Mouse (Mus musculus): Measurements from ENCODE around the gene Tst. TPM values are rescaled to one million over a fixed set of nuclear protein-coding genes. Genes with fewer than 3 reads are reported as not detected.

The Tst gene
- polyA plus RNA-seq, 1 experiment from 2014 or later, result 51.9 TPM

DNA sequence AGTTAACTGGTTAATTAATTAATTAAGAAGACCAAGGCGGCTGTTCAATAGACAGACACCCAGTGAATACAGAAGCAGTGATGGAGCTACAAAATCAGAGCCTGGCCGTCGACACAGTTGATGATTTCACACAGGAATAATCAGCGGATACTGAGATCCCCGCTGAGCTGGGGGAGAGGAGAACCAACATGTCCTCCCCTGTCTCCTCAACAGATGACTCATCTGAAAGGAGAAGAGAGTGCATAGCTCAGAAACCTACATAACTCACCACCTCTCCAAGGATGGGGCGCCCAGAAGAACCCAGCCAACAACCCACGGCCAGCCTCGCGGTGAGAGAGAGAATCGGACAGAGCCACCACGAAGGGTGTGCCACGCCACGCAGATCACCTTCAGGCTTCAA is 14.7 kb upstream of the Tst start:
- no peak for ATAC-seq (ENCODE audit: insufficient read depth)
- Histone ChIP-seq H3K4me1 (ENCODE audit: insufficient read depth) (peaks cover 4% of the 10 kb centered on the region; the same call in 1 of the 2 replicates), H3K36me3 (ENCODE audit: insufficient read depth) (no peaks in the 10 kb centered on the region), H3K9me3 (ENCODE audit: low read depth, low read length) (no peaks in the 10 kb centered on the region), H3K4me3 (ENCODE audit: low read depth, low read length) (no peak overlapping the region), H3K4me2 (no peak overlapping the region), H3K27ac (ENCODE audit: low read depth) (no peak overlapping the region), H3K9ac (no peak overlapping the region), H3K27me3 (ENCODE audit: insufficient read depth, low read length) (no peaks in the 10 kb centered on the region)
- WGBS, result 81% methylated on average over 13 of the region's 13 CpGs
- no peak for TF ChIP-seq CTCF (IDR thresholded peaks at IDR 0.05; ENCODE audit: low read depth)
- no peak for DNase-seq

DNA sequence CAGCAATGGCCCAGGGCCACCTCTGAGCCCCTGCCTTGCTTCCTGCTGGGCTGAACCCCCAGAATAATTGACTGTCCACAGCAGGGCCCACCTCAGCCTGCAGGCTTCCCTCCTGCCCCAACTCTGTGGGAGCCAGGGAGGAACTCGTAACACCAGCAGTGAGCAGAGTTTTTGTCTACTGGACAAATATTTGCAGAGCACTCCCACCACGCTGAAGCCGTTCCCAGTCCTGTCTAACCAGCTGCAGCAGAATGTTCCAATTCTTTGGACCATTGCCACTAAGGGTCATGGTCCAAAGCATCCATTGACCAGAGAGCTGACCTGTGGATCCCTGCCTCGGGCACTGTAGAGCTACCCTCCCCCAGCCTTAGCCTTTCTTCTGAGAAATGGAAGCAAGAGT is 11.2 kb upstream of the Tst start:
- H3K27me3 ChIP-seq (ENCODE audit: insufficient read depth, low read length), result no peaks in the 10 kb centered on the region
- H3K9ac ChIP-seq, result peak overlapping the region; percentile 25; the same call in 1 of the 2 replicates
- H3K4me2 ChIP-seq, result peak overlapping the region; percentile 28; the same call in 1 of the 2 replicates
- H3K36me3 ChIP-seq (ENCODE audit: insufficient read depth), result 0 out of 2 replicates have a peak, but pooled peaks cover 8% of the 10 kb centered on the region
- peak overlapping the region; percentile 85 for H3K27ac ChIP-seq (ENCODE audit: low read depth)
- peak; percentile 67 for DNase-seq
- ATAC-seq (ENCODE audit: insufficient read depth), result peak; percentile 33; the same call in 1 of the 2 replicates
- H3K9me3 ChIP-seq (ENCODE audit: low read depth, low read length), result no peaks in the 10 kb centered on the region
- H3K4me1 ChIP-seq (ENCODE audit: insufficient read depth), result peaks cover 4% of the 10 kb centered on the region; the same call in 1 of the 2 replicates
- no peak overlapping the region for H3K4me3 ChIP-seq (ENCODE audit: low read depth, low read length)
- 18% methylated on average over 4 of the region's 4 CpGs for WGBS
- no peak for TF ChIP-seq CTCF (IDR thresholded peaks at IDR 0.05; ENCODE audit: low read depth)

DNA sequence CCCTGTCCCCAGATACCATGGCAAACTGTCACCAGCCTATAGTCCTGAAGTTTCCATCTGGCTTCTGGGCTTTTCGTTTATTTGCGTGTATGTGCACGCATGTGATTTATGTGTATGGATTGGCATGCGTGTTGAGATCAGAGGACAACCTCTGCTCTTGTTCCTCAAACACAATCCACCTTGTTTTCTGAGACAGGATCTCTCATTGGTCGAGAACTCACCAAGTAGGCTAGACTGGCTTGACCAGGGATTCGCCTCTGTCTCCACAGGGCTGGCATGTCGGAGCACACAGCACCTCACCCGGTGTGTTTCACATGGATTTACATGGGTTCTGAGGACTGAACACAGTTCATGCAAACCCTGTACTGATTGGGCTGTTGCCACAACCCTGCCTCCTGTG is 8.4 kb upstream of the Tst start:
- DNase-seq, result no peak
- Histone ChIP-seq H3K4me1 (ENCODE audit: insufficient read depth) (peaks cover 13% of the 10 kb centered on the region), H3K27me3 (ENCODE audit: insufficient read depth, low read length) (peaks cover 18% of the 10 kb centered on the region), H3K9me3 (ENCODE audit: low read depth, low read length) (no peaks in the 10 kb centered on the region), H3K4me2 (no peak overlapping the region), H3K36me3 (ENCODE audit: insufficient read depth) (peaks cover 13% of the 10 kb centered on the region; the same call in 1 of the 2 replicates), H3K27ac (ENCODE audit: low read depth) (no peak overlapping the region), H3K9ac (no peak overlapping the region), H3K4me3 (ENCODE audit: low read depth, low read length) (no peak overlapping the region)
- WGBS, result 85% methylated on average over 8 of the region's 8 CpGs
- ATAC-seq (ENCODE audit: insufficient read depth), result no peak
- TF ChIP-seq CTCF (IDR thresholded peaks at IDR 0.05; ENCODE audit: low read depth), result no peak

DNA sequence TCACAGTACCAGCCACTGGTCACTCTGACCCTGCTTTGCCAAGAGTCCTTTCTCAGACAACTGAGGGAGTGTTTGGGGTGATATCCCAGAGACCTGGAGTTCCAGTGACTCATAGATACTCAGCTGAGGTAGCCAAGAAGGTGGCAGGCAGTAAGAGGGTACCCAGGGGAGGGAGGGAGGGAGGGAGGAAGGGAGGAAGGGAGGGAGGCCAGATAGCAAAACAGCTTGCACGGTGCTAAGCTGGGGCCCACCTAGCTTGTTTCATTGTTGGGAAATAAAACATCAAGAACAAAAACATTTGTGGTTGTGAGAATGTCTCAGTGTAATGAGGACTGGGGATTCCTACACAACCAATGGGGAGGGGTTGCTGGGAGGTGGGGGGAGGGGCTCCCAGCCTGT is 8.0 kb upstream of the Tst start:
- TF ChIP-seq CTCF (IDR thresholded peaks at IDR 0.05; ENCODE audit: low read depth), result no peak
- DNase-seq, result no peak

DNA sequence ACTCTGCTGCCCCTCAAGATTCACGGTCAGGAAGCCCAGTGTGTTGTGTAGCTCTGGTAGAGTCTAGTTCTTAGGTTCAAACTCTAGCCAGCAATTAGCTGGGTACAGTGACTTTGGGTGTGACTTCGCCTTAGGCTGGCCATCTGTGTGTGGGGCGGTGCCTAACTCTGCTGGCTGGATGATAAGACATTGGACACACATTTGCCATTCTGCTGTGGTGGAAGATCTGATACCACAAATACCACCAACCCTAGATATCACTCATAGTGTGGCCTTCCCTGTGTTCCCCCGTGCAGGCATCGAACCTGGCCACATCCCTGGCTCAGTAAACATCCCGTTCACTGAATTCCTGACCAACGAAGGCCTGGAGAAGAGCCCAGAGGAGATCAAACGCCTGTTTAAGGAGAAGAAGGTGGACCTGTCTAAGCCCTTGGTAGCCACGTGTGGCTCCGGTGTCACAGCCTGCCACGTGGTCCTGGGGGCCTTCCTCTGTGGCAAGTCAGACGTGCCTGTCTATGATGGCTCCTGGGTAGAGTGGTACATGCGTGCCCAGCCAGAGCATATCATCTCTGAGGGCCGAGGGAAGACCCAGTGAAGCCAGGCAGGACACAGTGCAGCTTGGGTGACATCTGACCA is 7.5 kb upstream of the Tst start:
- Histone ChIP-seq H3K4me1 (ENCODE audit: insufficient read depth) (peaks cover 13% of the 10 kb centered on the region), H3K27me3 (ENCODE audit: insufficient read depth, low read length) (peaks cover 25% of the 10 kb centered on the region), H3K36me3 (ENCODE audit: insufficient read depth) (peaks cover 13% of the 10 kb centered on the region; the same call in 1 of the 2 replicates), H3K27ac (ENCODE audit: low read depth) (no peak overlapping the region), H3K9ac (no peak overlapping the region), H3K4me2 (no peak overlapping the region), H3K9me3 (ENCODE audit: low read depth, low read length) (no peaks in the 10 kb centered on the region), H3K4me3 (ENCODE audit: low read depth, low read length) (no peak overlapping the region)
- no peak for TF ChIP-seq CTCF (IDR thresholded peaks at IDR 0.05; ENCODE audit: low read depth)
- WGBS, result 80% methylated on average over 14 of the region's 14 CpGs
- ATAC-seq (ENCODE audit: insufficient read depth) (peak; percentile 23; the same call in 1 of the 2 replicates), DNase-seq (no peak)

More for the DNA sequence above, 8.0 kb upstream of the Tst start:
- peaks cover 23% of the 10 kb centered on the region for H3K27me3 ChIP-seq (ENCODE audit: insufficient read depth, low read length)
- no peak for ATAC-seq (ENCODE audit: insufficient read depth)
- H3K4me1 ChIP-seq (ENCODE audit: insufficient read depth), result peaks cover 13% of the 10 kb centered on the region
- peaks cover 13% of the 10 kb centered on the region; the same call in 1 of the 2 replicates for H3K36me3 ChIP-seq (ENCODE audit: insufficient read depth)
- no peaks in the 10 kb centered on the region for H3K9me3 ChIP-seq (ENCODE audit: low read depth, low read length)
- no peak overlapping the region for H3K9ac ChIP-seq
- no peak overlapping the region for H3K4me3 ChIP-seq (ENCODE audit: low read depth, low read length)
- no peak overlapping the region for H3K4me2 ChIP-seq
- no peak overlapping the region for H3K27ac ChIP-seq (ENCODE audit: low read depth)
- 53% methylated on average over 1 of the region's 1 CpGs for WGBS

DNA sequence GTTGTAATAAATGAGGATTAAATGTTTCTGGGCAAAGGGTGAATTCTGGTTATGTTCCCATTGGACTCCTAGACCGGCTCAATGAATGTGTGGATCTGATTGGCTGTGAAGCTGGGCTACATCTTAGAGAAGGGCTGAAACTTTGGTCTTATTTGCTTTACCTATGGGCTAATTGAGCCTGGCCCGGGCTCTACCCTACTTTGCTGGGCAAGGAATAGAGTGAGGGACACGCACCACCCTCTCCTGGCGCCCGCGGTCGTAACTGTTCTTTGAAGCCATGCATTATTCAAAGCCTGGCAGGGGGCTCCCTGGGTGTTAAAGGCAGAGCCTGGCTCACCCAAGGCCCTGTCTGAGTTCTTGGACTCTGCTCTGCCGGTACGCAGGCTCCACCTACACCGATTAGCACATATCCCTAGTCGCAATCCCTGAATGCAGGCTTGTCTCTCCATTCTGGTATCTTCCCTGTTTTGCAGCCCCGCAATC is 3.9 kb upstream of the Tst start:
- whole genome bisulfite sequencing, result 23% methylated on average over 12 of the region's 12 CpGs
- Histone ChIP-seq H3K4me3 (ENCODE audit: low read depth, low read length) (peak overlapping the region; percentile 29), H3K9me3 (ENCODE audit: low read depth, low read length) (no peaks in the 10 kb centered on the region), H3K9ac (peak overlapping the region; percentile 40; the same call in 1 of the 2 replicates), H3K27me3 (ENCODE audit: insufficient read depth, low read length) (peaks cover 25% of the 10 kb centered on the region), H3K4me2 (peak overlapping the region; percentile 57), H3K4me1 (ENCODE audit: insufficient read depth) (peaks cover 19% of the 10 kb centered on the region), H3K36me3 (ENCODE audit: insufficient read depth) (peaks cover 13% of the 10 kb centered on the region; the same call in 1 of the 2 replicates), H3K27ac (ENCODE audit: low read depth) (no peak overlapping the region)
- DNase-seq (no peak), ATAC-seq (ENCODE audit: insufficient read depth) (no peak)
- TF ChIP-seq CTCF (IDR thresholded peaks at IDR 0.05; ENCODE audit: low read depth), result no peak

DNA sequence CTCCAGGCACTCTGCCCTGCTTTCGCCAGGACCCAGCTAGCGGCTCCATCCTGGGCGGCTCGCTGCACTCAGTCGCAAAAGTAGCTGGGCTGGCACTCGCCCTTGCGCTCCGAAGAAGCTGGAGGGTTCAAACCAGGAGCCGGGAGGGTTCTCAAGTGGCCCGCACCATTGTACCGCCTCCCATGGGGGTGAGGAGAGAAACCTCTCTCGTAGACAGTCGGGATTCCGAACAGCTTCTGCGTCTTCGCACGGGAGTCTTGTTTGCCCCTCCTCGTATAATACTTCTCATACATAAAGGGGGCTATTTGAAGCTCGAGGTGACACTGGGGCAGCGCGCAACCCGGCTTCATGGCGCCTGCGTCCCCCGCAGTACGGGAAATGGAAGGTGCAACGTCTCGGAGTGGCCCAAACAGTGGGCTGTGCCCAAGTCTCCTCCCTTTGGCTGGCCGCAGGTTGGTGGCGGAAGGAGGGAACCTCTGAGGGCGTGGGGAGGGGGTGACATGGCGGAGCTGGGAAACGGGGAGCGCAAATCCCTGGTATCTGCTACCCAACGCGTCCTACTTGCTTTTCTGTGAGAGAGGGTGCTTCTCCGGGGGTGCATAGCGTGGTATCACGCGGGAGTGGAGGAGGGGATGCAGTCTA is 707 bp upstream of the Tst start, which contains the start of gene Mpst:
TSS of gene Mpst (plus strand) at position 124 of the 642 bp plus-strand sequence.
- Histone ChIP-seq H3K9me3 (ENCODE audit: low read depth, low read length) (no peaks in the 10 kb centered on the region), H3K4me1 (ENCODE audit: insufficient read depth) (peaks cover 41% of the 10 kb centered on the region), H3K4me3 (ENCODE audit: low read depth, low read length) (peak within 1 kb of the TSS; percentile 48), H3K4me2 (peak within 1 kb of the TSS; percentile 93), H3K9ac (peak within 1 kb of the TSS; percentile 59), H3K27ac (ENCODE audit: low read depth) (peak within 1 kb of the TSS; percentile 98), H3K27me3 (ENCODE audit: insufficient read depth, low read length) (peaks cover 25% of the 10 kb centered on the region), H3K36me3 (ENCODE audit: insufficient read depth) (peaks cover 5% of the 10 kb centered on the region; the same call in 1 of the 2 replicates)
- no peak for TF ChIP-seq CTCF (IDR thresholded peaks at IDR 0.05; ENCODE audit: low read depth)
- peak; percentile 92 for DNase-seq
- peak; percentile 80 for ATAC-seq (ENCODE audit: insufficient read depth)
- WGBS, result under 1% methylated on average over 40 of the region's 40 CpGs

Data from lung, embryonic 14.5 days (tissue).